Mouse (Mus musculus) spleen, postnatal 4 days (tissue): Measurements from ENCODE around the gene Zfp729a.
A peak's percentile ranks its signal among the peaks of the same experiment; 100 is the strongest.
"Not testable (repeated sequence)": the region's sequence is repeated elsewhere in the genome, so short reads cannot be mapped to it uniquely, and the experiment has no call there.

Experiments
- DNase-seq, 2 experiments: peaks; one replicate each; pipeline ENCODE4 v3.0.0; 2022; ENCODE audit warnings: low spot score in 2 of 2

The Zfp729a gene

GRCm38 (mm10) chr13:67637294-67638007 lies at the start of gene Zfp729a, which contains the start of gene Gm49345:
TSS of gene Zfp729a (minus strand) at chr13:67637791.
TSS of gene Gm49345 (minus strand) at chr13:67637769.
- peak; percentile 69 to 81 for DNase-seq

GRCm38 (mm10) chr13:67686971-67687370 lies 49.4 kb upstream of the Zfp729a start, which contains the start of gene Zfp738:
TSS of gene Zfp738 (minus strand) at chr13:67687071.
- DNase-seq: no peak

- not testable (repeated sequence) for DNase-seq
These were observed 46.2 kb upstream of the Zfp729a start for GRCm38 (mm10) chr13:67683841-67684240.

GRCm38 (mm10) chr13:67682959-67683735 lies 45.6 kb upstream of the Zfp729a start:
- peak; percentile 63 to 76 for DNase-seq

GRCm38 (mm10) chr13:67674902-67675301 lies 37.3 kb upstream of the Zfp729a start:
- DNase-seq: no peak

- DNase-seq: no peak
These were observed 14.9 kb upstream of the Zfp729a start for GRCm38 (mm10) chr13:67652496-67652895.

GRCm38 (mm10) chr13:67610108-67610507 lies 27.5 kb downstream of the Zfp729a start:
- DNase-seq: no peak

- peak; percentile 85 to 89 for DNase-seq
These were observed 28.3 kb downstream of the Zfp729a start, which contains the start of gene Zfp729b for GRCm38 (mm10) chr13:67609066-67609876. TSS of gene Zfp729b (minus strand) at chr13:67609707.

- DNase-seq: no peak
These were observed 64.9 kb downstream of the Zfp729a start for GRCm38 (mm10) chr13:67572591-67573189.
